Comparison of ENCODE assay signal across 11 mouse cellular contexts in the genomic region with DNA sequence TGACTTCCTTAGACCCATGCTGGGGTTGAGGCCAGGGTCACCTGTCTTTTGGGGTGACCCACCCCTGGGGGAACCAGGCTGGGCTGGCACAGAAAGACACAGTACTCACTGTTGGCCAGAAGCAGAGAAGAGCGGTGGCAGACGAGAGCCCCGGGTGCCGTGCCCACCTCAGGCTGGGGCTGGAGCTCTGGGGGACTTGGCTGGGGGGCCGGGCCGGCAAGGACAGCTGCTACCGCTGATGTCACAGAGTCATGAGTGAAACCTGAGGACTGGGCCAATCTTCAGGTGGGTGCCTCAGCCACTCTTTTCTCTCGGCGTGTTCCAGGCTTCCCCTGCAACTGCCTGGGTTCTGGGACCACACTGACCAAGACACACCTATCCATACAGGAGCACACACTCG. TPM values are rescaled to one million over a fixed set of nuclear protein-coding genes. Genes with fewer than 3 reads are reported as not detected.
DNase-seq lines count a peak whose midpoint lies in the region; ATAC-seq and TF ChIP-seq lines count a peak whose summit lies in the region.
"Had no signal": no experiment of that assay in that cellular context is flagged by ENCODE, and none has a peak within 500 bp of the region (broad histone marks: within the 10 kb centered on the region; RNA-seq: fewer than 3 reads in every experiment).

A gene (plus strand): TSS at position 107 of the 400 bp plus-strand sequence.

- no peaks in the 10 kb centered on the region for H3K79me2 ChIP-seq in heart, adult 2 months (replicated peaks; ENCODE audit: control insufficient read depth, insufficient read depth, low read length)

- TF ChIP-seq EP300 in heart, adult 2 months (IDR thresholded peaks at IDR 0.05; ENCODE audit: insufficient read depth, low read depth, low read length), result no peak

- DNase-seq in heart, adult 2 months, result no peak
- no peak for DNase-seq in heart, postnatal 25 days (ENCODE audit: low spot score)
- no peak for DNase-seq in lung, adult 2 months
- no peak for DNase-seq in lung, postnatal 36 days
- DNase-seq in gastrocnemius, adult 2 months, result peak; percentile 89
- DNase-seq in left cerebral cortex, postnatal 14 days (ENCODE audit: low spot score in 2 of 2), result no peak
- no peak for DNase-seq in layer of hippocampus, adult 2 months (ENCODE audit: low spot score in 2 of 2)
- DNase-seq: kidney, postnatal 14 days had no signal

- intact Hi-C loops in heart, adult 2 months (cut with DNase I), result loop anchor here (2.0 kb wide), 1 partner anchor 35 kb away; no protein-coding TSS in a partner anchor
- intact Hi-C loops in heart, postnatal 25 days (cut with DNase I), result no loop called here
- intact Hi-C loops in gastrocnemius, adult 2 months (cut with DNase I), result no loop called here
- intact Hi-C loops in left cerebral cortex, postnatal 14 days (cut with DNase I), result loop anchor here (5.0 kb wide), 1 partner anchor 38 kb away; no protein-coding TSS in a partner anchor

- H3K9me3 ChIP-seq in midbrain, embryonic 16.5 days (replicated peaks; ENCODE audit: control insufficient read depth, low read length, poor library complexity, severe bottlenecking), result no peaks in the 10 kb centered on the region
- H3K9me3 ChIP-seq: liver, embryonic 15.5 days had no signal

- 60% methylated on average over 10 of the region's 10 CpGs for WGBS in heart, adult 2 months
- 55% methylated on average over 10 of the region's 10 CpGs for WGBS in lung, adult 2 months
- WGBS in midbrain, embryonic 16.5 days, result 56% methylated on average over 10 of the region's 10 CpGs

- H3K27ac ChIP-seq in heart, adult 2 months, result peak within 1 kb of the TSS; percentile 65
- peak within 1 kb of the TSS; percentile 99 for H3K27ac ChIP-seq in gastrocnemius, adult 2 months
- no peak within 1 kb of the TSS for H3K27ac ChIP-seq in midbrain, embryonic 16.5 days (ENCODE audit: low read length)
- no peak within 1 kb of the TSS for H3K27ac ChIP-seq in layer of hippocampus, adult 2 months
- H3K27ac ChIP-seq: liver, embryonic 15.5 days had no signal

- H3K36me3 ChIP-seq in heart, adult 2 months (ENCODE audit: control insufficient read depth, insufficient read depth, low read length), result no peaks in the 10 kb centered on the region
- no peaks in the 10 kb centered on the region for H3K36me3 ChIP-seq in midbrain, embryonic 16.5 days (ENCODE audit: control insufficient read depth, insufficient read depth, low read length)
- H3K36me3 ChIP-seq: liver, embryonic 15.5 days had no signal

- peak within 1 kb of the TSS; percentile 50 for H3K9ac ChIP-seq in heart, adult 2 months (ENCODE audit: low read depth, low read length)
- 0 out of 2 replicates have a peak within 1 kb of the TSS, but pooled peaks have one; percentile 17 for H3K9ac ChIP-seq in midbrain, embryonic 16.5 days (ENCODE audit: low read depth, low read length)
- H3K9ac ChIP-seq: liver, embryonic 15.5 days had no signal

- H3K4me3 ChIP-seq in heart, adult 2 months, result peak within 1 kb of the TSS; percentile 12; the same call in 1 of the 2 replicates
- H3K4me3 ChIP-seq in lung, adult 2 months (replicated peaks; ENCODE audit: extremely low read depth, low read depth, low read length), result no peak within 1 kb of the TSS
- H3K4me3 ChIP-seq in gastrocnemius, adult 2 months, result peak within 1 kb of the TSS; percentile 73
- H3K4me3 ChIP-seq in midbrain, embryonic 16.5 days (ENCODE audit: low read depth, low read length), result no peak within 1 kb of the TSS
- no peak within 1 kb of the TSS for H3K4me3 ChIP-seq in layer of hippocampus, adult 2 months
- H3K4me3 ChIP-seq: erythroblast, embryonic 14.5 days; liver, embryonic 15.5 days had no signal

- no peaks in the 10 kb centered on the region for H3K27me3 ChIP-seq in heart, adult 2 months (ENCODE audit: control insufficient read depth, insufficient read depth, low read length)
- H3K27me3 ChIP-seq in midbrain, embryonic 16.5 days (ENCODE audit: control insufficient read depth, insufficient read depth, low read depth, low read length), result no peaks in the 10 kb centered on the region
- H3K27me3 ChIP-seq: liver, embryonic 15.5 days had no signal

- ATAC-seq in midbrain, embryonic 16.5 days, result no peak

- peaks cover 1% of the 10 kb centered on the region for H3K4me1 ChIP-seq in heart, adult 2 months (ENCODE audit: control insufficient read depth, insufficient read depth, low read length)
- H3K4me1 ChIP-seq in lung, adult 2 months (ENCODE audit: control insufficient read depth, insufficient read depth, low read length), result peaks cover 6% of the 10 kb centered on the region; the same call in 1 of the 2 replicates
- H3K4me1 ChIP-seq in midbrain, embryonic 16.5 days (ENCODE audit: control insufficient read depth, insufficient read depth, low read length), result no peaks in the 10 kb centered on the region

- peak within 1 kb of the TSS; percentile 13; the same call in 1 of the 2 replicates for H3K4me2 ChIP-seq in midbrain, embryonic 16.5 days (ENCODE audit: low read length)
- H3K4me2 ChIP-seq: liver, embryonic 15.5 days had no signal

- TF ChIP-seq POLR2A in heart, adult 2 months (IDR thresholded peaks at IDR 0.05; ENCODE audit: insufficient read depth, low read depth, low read length), result no peak
- no peak for TF ChIP-seq POLR2A in lung, adult 2 months (IDR thresholded peaks at IDR 0.05; ENCODE audit: borderline replicate concordance, extremely low read depth, low read depth, low read length)

- TF ChIP-seq CTCF in heart, adult 2 months (IDR thresholded peaks at IDR 0.05), result no peak
- no peak for TF ChIP-seq CTCF in lung, adult 2 months (IDR thresholded peaks at IDR 0.05; ENCODE audit: insufficient read depth, low read length)
- TF ChIP-seq CTCF in gastrocnemius, adult 2 months (IDR thresholded peaks at IDR 0.05), result no peak
- TF ChIP-seq CTCF in layer of hippocampus, adult 2 months (conservative IDR thresholded peaks at IDR 0.05), result no peak

RNA-seq across cellular contexts. Expression of the gene that starts here (rescaled TPM):
- under 1 TPM; 0.37 to 0.48 TPM for total RNA-seq in heart, adult 2 months (2021)
- 7.9 and 10.4 TPM in 2 replicates for polyA plus RNA-seq in heart, adult 2 months (2012; rRNA removed)
- total RNA-seq in heart, postnatal 25 days (2021), result under 1 TPM; 0.73 to 0.95 TPM
- 27.3 and 30.4 TPM in 2 replicates for polyA plus RNA-seq in lung, adult 2 months (2012; rRNA removed)
- total RNA-seq in gastrocnemius, adult 2 months (2021), result 1 to 10 TPM; 3.9 to 6.5 TPM
- not detected in 2 replicates for polyA plus RNA-seq in midbrain, embryonic 16.5 days (2015; fragmentation: Nextera tagmentation; extraction: Ambion mirVana)
- not detected for total RNA-seq in left cerebral cortex, postnatal 14 days (2021)
- not detected for total RNA-seq in layer of hippocampus, adult 2 months (2021)
- polyA plus RNA-seq: erythroblast, embryonic 14.5 days; liver, embryonic 15.5 days had no signal

Comparison
In these comparisons a context has a peak if more than half of its experiments do, and no peak if none do; other contexts are left out.
1. intact Hi-C loops: an anchor here in heart, adult 2 months (2.0 kb wide) and left cerebral cortex, postnatal 14 days (5.0 kb wide); none called in heart, postnatal 25 days and gastrocnemius, adult 2 months.
2. H3K27ac ChIP-seq: peak in heart, adult 2 months (single experiment) and gastrocnemius, adult 2 months (single experiment); none in midbrain, embryonic 16.5 days (single experiment) and layer of hippocampus, adult 2 months (single experiment).
3. H3K4me3 ChIP-seq: peak in heart, adult 2 months (single experiment) and gastrocnemius, adult 2 months (single experiment); none in lung, adult 2 months (single experiment), midbrain, embryonic 16.5 days (single experiment) and layer of hippocampus, adult 2 months (single experiment).